Mouse (Mus musculus) activated CD4-positive, CD25-positive, alpha-beta regulatory T cell, adult 4 months (primary cell): Measurements from ENCODE around the gene 3830417A13Rik. TPM values are rescaled to one million over a fixed set of nuclear protein-coding genes. Genes with fewer than 3 reads are reported as not detected.

Experiments
- ATAC-seq: one replicate; pipeline ENCODE4 v1.8.0; 2017
- polyA plus RNA-seq, 2 experiments: library from polyadenylated mRNA; unstranded; fragments of 100-300 nt; shearing (Covaris generic); gene quantifications; one replicate each; pipeline ENCODE4 v1.2.1; 2017

The 3830417A13Rik gene
- polyA plus RNA-seq, result not detected

DNA sequence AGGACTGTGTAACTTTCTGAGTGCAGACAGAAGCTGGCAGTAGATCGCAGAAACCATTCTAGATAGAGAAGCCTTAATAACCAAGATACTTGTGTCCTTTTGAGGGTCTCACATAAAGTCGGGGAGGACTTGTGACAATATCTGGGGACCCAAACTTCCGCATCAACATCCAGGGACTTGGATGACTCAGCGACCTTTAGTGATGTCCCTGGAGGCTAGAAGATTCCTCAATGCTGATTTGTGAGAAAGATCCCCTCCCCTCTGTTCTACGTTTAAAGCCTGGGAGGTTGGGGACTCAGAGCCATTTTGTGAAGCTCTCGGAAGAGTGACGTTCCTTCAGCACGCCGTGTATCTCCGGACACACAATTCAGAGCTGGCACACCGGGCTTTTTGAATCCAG is at the start of gene 3830417A13Rik:
Gene 3830417A13Rik, plus strand, starts transcription at position 301 of the 400 bp plus-strand sequence.
- no peak for ATAC-seq

GRCm38 (mm10) chrX:64152098-64152497 is 21.2 kb upstream of the 3830417A13Rik start, which contains the start of gene Gm6760:
Gm6760 (minus strand) TSS chrX:64152198.
- ATAC-seq, result no peak

DNA sequence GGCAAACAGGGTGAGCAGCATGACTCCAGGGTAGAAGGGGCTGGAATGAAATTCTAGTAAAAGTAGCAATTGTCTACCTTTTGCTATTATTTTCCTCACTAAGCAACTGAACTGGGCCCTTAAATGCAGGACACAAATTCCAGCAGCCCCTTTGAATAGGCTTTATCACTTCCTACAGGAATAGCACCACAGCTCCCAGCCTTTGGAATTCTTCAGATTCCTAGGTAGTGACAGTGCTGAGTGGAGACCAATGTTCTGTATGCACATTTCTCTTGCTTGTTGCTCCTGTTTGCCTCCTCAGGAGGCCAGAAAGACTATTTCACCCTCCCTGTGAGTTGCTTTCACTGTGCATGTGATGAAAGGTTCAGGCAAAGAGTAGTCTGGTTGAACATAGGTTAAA is 7.9 kb downstream of the 3830417A13Rik start:
- no peak for ATAC-seq

Other genes with a start within 250 kb of the 3830417A13Rik start
- gene Gm6760, start 21.4 kb upstream of the 3830417A13Rik start, polyA plus RNA-seq, result not detected
- gene Slitrk4, start 103.4 kb downstream of the 3830417A13Rik start, polyA plus RNA-seq, result not detected